Mouse (Mus musculus) ES-Bruce4 (cell line): ENCODE measurements around the gene Slc22a23.

Experiments used
- CTCF ChIP-seq: IDR thresholded peaks from one replicate; pipeline ENCODE4 v1.8.1; 2011; ENCODE audit warnings: low read depth, low read length
- EP300 ChIP-seq: IDR thresholded peaks from 2 replicates; pipeline ENCODE4 v1.6.1; 2011; ENCODE audit warnings: low read depth, low read length; ENCODE audit not compliant: insufficient read depth

GRCm38 (mm10) chr13:34253736-34254135 is 91.2 kb downstream of the Slc22a23 start:
- TF ChIP-seq CTCF: no peak
- TF ChIP-seq EP300: no peak
